Mouse (Mus musculus) naive thymus-derived CD4-positive, alpha-beta T cell, adult 2 months (primary cell): ENCODE data around the gene Ccnb2.

Experiments used
- DNase-seq: peaks from one replicate; pipeline ENCODE4 v3.0.0-alpha.2; 2011; ENCODE audit warnings: low read depth

The Ccnb2 gene

DNA sequence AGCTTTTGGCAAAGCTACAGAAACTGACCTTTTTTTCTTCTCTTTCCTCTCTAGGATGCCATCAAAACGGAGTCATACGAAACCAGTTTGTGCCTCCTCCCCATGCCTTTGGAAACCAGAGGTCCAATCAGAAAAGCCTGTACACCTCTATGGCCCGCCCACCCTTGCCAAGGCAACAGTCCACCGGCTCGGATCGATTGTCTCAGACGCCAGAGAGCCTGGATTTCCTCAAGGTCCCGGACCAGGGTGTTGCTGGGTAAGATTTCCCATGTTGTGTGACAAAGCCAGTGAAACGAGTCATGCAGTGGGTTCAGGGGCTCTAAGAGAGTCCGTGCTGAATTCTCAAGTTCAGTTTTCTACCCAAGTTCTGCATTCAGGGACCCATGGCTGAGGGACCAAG lies 37.6 kb downstream of the Ccnb2 start:
- DNase-seq, result no peak

DNA sequence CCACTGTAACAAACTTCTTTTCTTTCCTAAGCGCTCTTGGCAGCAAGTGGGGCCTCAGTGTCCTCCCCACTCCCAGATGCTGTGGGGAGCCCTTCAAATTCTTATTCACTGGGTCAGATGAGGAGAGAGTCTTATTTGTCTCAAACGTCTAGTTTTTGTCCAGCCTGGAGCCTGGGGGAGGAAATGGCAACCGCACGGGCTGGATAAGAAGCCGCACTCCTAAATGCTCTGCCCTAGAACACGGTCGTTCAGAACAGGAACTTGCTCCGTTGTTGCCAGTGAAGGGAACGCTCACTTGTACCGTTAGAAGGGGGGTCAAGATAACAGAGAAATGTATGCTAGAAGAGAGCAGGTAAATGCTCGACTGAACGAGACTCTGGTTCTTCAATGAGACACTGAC lies 39.3 kb downstream of the Ccnb2 start:
- DNase-seq, result no peak

DNA sequence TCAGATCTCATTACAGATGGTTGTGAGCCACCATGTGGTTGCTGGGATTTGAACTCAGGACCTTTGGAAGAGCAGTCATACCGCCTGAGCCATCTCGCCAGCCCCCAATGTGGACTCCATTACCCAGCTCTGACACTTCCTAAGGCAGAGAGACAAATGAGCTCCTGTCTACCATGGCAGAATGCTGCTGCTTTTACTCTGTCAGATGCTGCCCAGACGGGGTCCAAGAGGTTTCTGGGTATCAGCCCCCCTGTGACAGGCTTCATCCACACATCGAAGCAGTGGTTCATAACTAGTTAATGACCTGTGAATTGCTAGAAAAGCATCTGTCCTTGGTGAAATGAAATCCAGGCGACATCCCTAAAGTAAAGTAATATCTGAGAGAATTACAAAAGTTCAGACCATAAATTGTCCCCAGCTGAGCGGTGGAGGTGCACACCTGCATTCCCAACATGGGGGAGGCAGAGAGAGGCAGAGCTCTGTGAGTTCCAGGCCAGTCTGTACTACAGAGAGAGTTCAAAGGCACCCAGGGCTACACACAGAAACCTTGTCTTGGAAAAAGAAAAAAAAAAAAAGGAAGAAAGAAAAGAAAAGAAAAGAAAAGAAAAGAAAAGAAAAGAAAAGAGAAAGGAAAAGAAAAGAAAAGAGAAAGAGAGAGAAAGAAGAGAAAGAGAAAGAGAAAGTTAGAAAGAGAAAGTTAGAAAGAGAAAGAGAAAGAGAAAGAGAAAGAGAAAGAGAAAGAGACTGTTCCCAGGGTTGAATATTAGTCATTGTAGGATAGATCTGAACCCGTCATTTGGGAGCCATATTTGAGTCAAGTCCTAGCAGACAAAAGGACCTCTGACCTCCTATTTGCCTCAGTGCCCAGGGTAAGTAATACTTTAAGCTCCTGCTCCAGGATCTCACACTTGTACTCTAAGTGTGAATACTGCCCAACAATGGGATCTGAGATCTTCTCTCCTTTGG lies 41.6 kb downstream of the Ccnb2 start:
- DNase-seq, result no peak

DNA sequence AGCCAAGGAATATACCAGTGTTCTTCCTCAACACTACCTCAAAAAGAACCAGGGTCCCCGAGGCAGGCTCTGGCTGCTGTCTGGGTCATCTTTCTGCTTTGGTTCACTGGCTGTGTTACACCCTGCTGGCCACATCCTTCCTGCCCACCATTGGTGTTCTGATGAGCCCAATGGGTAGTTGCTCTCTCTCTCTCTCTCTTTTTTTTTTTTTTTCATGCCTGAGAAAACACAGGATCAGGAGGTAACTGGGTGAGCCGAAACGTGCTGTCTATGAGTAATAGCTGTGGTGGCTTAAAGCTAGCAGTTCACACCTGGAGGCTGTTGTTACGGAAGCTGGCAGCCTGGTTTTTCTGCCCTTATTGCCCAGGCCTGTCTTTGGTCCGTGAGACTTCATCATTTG lies 49.7 kb downstream of the Ccnb2 start:
- DNase-seq, result no peak

DNA sequence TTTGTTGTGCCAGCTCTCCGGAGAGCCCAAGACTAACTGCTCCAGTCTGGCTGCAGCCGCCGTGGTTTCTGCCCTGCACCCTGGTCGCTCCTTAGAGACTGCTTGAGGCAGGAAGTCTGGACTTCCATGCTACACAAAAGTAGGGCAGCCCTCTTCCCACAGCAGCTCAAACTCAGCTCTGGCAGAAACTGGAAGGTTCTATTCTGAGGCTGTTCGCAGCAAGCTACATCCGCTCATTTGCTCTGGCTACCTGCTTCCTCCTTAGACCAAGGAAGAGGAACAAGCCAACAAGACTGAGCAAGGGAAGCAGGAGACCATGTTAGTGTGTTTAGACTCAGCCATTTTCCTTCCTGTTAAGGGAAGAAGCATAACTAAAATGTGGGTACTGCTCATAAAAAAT lies 54.4 kb downstream of the Ccnb2 start:
- no peak for DNase-seq

DNA sequence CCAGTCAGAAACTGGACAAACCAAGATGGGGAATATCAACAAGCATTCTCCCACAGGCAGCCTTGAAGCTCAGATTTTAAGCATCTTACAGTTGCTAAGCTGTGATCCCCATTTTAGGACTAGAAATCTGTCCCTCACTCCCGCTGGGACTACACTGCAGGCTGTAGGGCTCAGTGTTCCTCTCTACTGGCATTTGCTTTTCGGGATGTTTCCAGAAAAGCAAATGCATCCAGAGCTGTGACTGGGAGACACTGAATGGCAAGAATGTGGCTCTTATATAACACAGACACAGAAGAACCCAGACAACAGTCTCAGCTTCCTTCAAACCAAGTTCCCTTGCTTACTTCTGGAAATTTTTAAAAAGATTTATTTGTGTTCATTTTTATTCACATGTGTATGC lies 55.4 kb downstream of the Ccnb2 start:
- DNase-seq, result no peak

DNA sequence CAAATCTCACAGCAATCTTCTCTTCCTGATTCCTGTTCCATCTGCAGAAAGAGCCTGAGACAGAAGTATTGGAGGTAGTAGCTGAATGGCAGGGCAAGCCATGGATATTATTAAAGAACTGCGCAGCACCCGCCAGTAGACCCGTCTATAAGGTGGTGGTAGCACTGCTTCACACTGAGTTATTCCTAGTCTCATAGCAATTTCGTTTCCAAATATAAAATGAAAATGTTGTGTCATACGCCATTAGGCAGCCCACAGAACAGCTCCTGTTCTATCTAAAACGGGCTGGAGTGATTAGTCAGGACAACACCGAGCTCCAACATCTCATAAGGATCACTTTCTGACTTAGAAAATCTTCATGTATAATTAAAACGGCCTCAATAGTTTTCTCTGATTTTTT lies 56.6 kb downstream of the Ccnb2 start:
- no peak for DNase-seq

DNA sequence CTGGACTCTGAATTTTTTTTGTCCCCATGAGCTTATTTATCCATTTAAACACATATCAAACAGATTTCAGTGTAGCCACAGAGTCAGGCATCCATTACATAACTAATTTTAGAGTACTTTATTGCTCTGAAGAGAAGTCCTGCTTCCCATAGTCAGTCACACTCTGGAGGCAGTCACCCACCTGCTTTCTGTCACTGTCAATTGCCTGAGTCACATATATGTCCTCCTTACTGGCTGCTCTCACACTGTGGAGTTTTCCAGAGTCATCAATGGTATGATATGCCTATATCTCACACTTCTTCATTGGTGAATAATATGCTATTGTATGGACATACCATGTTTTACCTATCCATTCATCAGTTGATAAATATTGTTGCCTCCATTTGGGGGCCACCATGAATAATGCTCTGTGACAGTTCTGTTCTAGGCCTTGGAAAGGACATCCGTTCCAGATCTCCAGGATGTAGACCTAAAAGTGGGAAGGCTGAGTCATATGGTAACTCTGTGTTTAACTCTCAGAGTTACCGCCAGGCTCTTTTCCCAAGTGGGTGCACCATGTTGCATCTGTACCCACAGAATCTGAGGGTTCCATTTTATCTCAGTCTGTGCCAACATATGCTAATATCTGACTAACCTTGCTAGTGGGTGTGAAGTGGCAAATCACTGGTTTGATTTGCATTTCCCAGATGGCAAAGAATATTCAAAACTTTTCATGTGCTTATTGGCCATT lies 61.8 kb downstream of the Ccnb2 start:
- no peak for DNase-seq
